ENCODE assay signal across 24 mouse cellular contexts in the genomic region with DNA sequence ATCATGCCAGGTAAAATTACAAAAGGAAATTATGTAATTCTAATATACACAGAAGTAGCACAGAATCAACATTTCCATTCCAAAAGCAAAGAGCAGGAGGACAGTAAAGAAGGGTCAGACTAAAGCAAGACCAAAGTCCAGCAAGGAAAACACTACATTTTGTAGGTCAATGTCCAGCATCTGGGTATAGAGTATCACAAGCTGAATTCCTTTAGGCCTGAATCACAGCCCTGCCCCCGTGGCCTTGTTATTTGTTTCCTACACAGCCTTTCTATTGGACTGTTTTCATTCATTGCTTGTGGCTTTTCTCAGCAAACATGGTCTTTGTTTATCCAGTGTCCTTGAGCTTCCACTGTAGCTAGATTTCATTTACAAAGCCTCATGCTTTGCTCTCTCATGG.
DNase-seq lines count a peak whose midpoint lies in the region; ATAC-seq and TF ChIP-seq lines count a peak whose summit lies in the region.
"Had no signal": no experiment of that assay in that cellular context is flagged by ENCODE, and none has a peak within 500 bp of the region (broad histone marks: within the 10 kb centered on the region; RNA-seq: fewer than 3 reads in every experiment).

No protein-coding gene starts in this region.

- no peak for TF ChIP-seq CTCF in liver, embryonic 14.5 days (IDR thresholded peaks at IDR 0.05; ENCODE audit: low read depth)

- no peak overlapping the region for H3K4me2 ChIP-seq in liver, embryonic 14.5 days (ENCODE audit: low read depth)
- no peak overlapping the region for H3K4me2 ChIP-seq in liver, embryonic 16.5 days (ENCODE audit: low read depth, low read length)
- H3K4me2 ChIP-seq in hindbrain, embryonic 13.5 days: no peak overlapping the region
- H3K4me2 ChIP-seq: heart, embryonic 11.5 days; midbrain, embryonic 12.5 days; neural tube, embryonic 15.5 days; stomach, embryonic 15.5 days had no signal

- H3K27ac ChIP-seq in liver, embryonic 14.5 days: no peak overlapping the region
- H3K27ac ChIP-seq in liver, embryonic 16.5 days (ENCODE audit: low read length): no peak overlapping the region
- H3K27ac ChIP-seq in hindbrain, embryonic 13.5 days: no peak overlapping the region
- H3K27ac ChIP-seq: embryonic facial prominence, embryonic 10.5 days; kidney, postnatal 0 days; midbrain, embryonic 12.5 days; neural tube, embryonic 15.5 days; stomach, embryonic 15.5 days had no signal

- H3K9me3 ChIP-seq in liver, embryonic 14.5 days (ENCODE audit: control insufficient read depth, low read length): no peaks in the 10 kb centered on the region
- H3K9me3 ChIP-seq in liver, embryonic 16.5 days (replicated peaks; ENCODE audit: control insufficient read depth, low read length): no peaks in the 10 kb centered on the region
- H3K9me3 ChIP-seq in hindbrain, embryonic 13.5 days: no peaks in the 10 kb centered on the region
- H3K9me3 ChIP-seq: embryonic facial prominence, embryonic 10.5 days; midbrain, embryonic 12.5 days; neural tube, embryonic 15.5 days; stomach, embryonic 15.5 days had no signal

- H3K36me3 ChIP-seq in liver, embryonic 14.5 days (replicated peaks; ENCODE audit: control insufficient read depth, insufficient read depth, low read depth): no peaks in the 10 kb centered on the region
- no peaks in the 10 kb centered on the region for H3K36me3 ChIP-seq in liver, embryonic 16.5 days (ENCODE audit: control insufficient read depth, insufficient read depth)
- H3K36me3 ChIP-seq in hindbrain, embryonic 13.5 days: no peaks in the 10 kb centered on the region
- H3K36me3 ChIP-seq: embryonic facial prominence, embryonic 10.5 days; midbrain, embryonic 12.5 days; neural tube, embryonic 15.5 days; stomach, embryonic 15.5 days had no signal

- TF ChIP-seq EP300 in liver, embryonic 14.5 days (IDR thresholded peaks at IDR 0.05; ENCODE audit: low read depth): no peak

- no peaks in the 10 kb centered on the region for H3K27me3 ChIP-seq in liver, embryonic 14.5 days (ENCODE audit: control insufficient read depth, insufficient read depth, low read length)
- H3K27me3 ChIP-seq in liver, embryonic 16.5 days (ENCODE audit: control insufficient read depth, insufficient read depth, low read depth, low read length): no peaks in the 10 kb centered on the region
- H3K27me3 ChIP-seq in hindbrain, embryonic 13.5 days: no peaks in the 10 kb centered on the region
- H3K27me3 ChIP-seq: midbrain, embryonic 12.5 days; neural tube, embryonic 15.5 days; stomach, embryonic 15.5 days had no signal

- no peaks in the 10 kb centered on the region for H3K4me1 ChIP-seq in liver, embryonic 14.5 days (replicated peaks; ENCODE audit: control insufficient read depth in 2 of 2, insufficient read depth in 2 of 2, low read length in 1 of 2)
- H3K4me1 ChIP-seq in liver, embryonic 16.5 days (ENCODE audit: control insufficient read depth, low read depth, low read length): no peaks in the 10 kb centered on the region
- no peaks in the 10 kb centered on the region for H3K4me1 ChIP-seq in hindbrain, embryonic 13.5 days (replicated peaks)
- H3K4me1 ChIP-seq: embryonic facial prominence, embryonic 10.5 days; midbrain, embryonic 12.5 days; neural tube, embryonic 15.5 days; stomach, embryonic 15.5 days had no signal

- 42% methylated on average over 1 of the region's 1 CpGs for WGBS in liver, embryonic 14.5 days (ENCODE audit: insufficient replicate concordance)
- WGBS in liver, embryonic 16.5 days (ENCODE audit: insufficient replicate concordance): 15% methylated on average over 1 of the region's 1 CpGs
- 74% methylated on average over 1 of the region's 1 CpGs for WGBS in hindbrain, embryonic 13.5 days

- H3K9ac ChIP-seq in liver, embryonic 14.5 days (replicated peaks): no peak overlapping the region
- H3K9ac ChIP-seq in liver, embryonic 16.5 days (ENCODE audit: low read depth, low read length): no peak overlapping the region
- H3K9ac ChIP-seq in hindbrain, embryonic 13.5 days: no peak overlapping the region
- H3K9ac ChIP-seq: midbrain, embryonic 12.5 days; neural tube, embryonic 15.5 days; stomach, embryonic 15.5 days had no signal

- H3K4me3 ChIP-seq in liver, embryonic 14.5 days (ENCODE audit: insufficient read depth in 1 of 2, low read depth in 2 of 2, low read length in 2 of 2): no peak overlapping the region
- no peak overlapping the region for H3K4me3 ChIP-seq in liver, embryonic 16.5 days (ENCODE audit: low read depth, low read length)
- no peak overlapping the region for H3K4me3 ChIP-seq in hindbrain, embryonic 13.5 days
- H3K4me3 ChIP-seq: embryonic facial prominence, embryonic 10.5 days; midbrain, embryonic 12.5 days; neural tube, embryonic 15.5 days; stomach, embryonic 15.5 days had no signal

- DNase-seq in liver, embryonic 14.5 days (ENCODE audit: low read depth in 3 of 3, low spot score in 3 of 3): peak in 1 of 3 experiments; percentile 3
- no peak for DNase-seq in liver
- DNase-seq in Muller cell, postnatal 12 days (ENCODE audit: inconsistent ontology term): peak; percentile 87
- peak; percentile 39 for DNase-seq in adrenal gland, adult 8-10 months
- DNase-seq in left cerebral cortex, adult 8-10 months (ENCODE audit: low spot score in 2 of 2): no peak
- DNase-seq: cerebellum, adult 11 months; cerebellum, adult 9-11 months; gastrocnemius, postnatal 10 days; kidney, adult 18-20 months; layer of hippocampus, adult 9-11 months; lung, postnatal 10 days; retina, postnatal 1 day; right cerebral cortex, postnatal 4 days; thymus, adult 2 months; thymus, postnatal 4 days had no signal

- ATAC-seq in liver, embryonic 14.5 days (ENCODE audit: insufficient read depth): 0 out of 2 replicates have a peak, but pooled peaks have one; percentile 35
- peak; percentile 79 for ATAC-seq in liver, embryonic 16.5 days (ENCODE audit: low read depth)
- no peak for ATAC-seq in hindbrain, embryonic 13.5 days (ENCODE audit: low FRiP score)
- ATAC-seq: forebrain, embryonic 16.5 days had no signal

Comparison
In these comparisons a context has a peak if more than half of its experiments do, and no peak if none do; other contexts are left out.
1. DNase-seq: peak in Muller cell, postnatal 12 days (single experiment) and adrenal gland, adult 8-10 months (single experiment); none in liver (single experiment) and left cerebral cortex, adult 8-10 months (0 of 2).